Mouse (Mus musculus) kidney, adult 2 months (tissue): ENCODE results near the gene Pygl. TPM values are rescaled to one million over a fixed set of nuclear protein-coding genes. Genes with fewer than 3 reads are reported as not detected.

Source experiments
- DNase-seq: peaks from one replicate; pipeline ENCODE4 v3.0.0; 2021
- H3K27ac ChIP-seq: fragments of 200-500 bp; 2 replicates; pipeline ENCODE4 v1.5.1; 2012; ENCODE audit warnings: low read depth, low read length, control low read depth, inconsistent platforms; ENCODE audit not compliant: insufficient read depth
- H3K27me3 ChIP-seq: fragments of 200-500 bp; replicated peaks from 2 replicates; pipeline ENCODE4 v1.6.1; 2012; ENCODE audit warnings: mild to moderate bottlenecking, moderate library complexity, low read length, inconsistent platforms; ENCODE audit not compliant: control insufficient read depth, insufficient read depth
- H3K36me3 ChIP-seq: fragments of 200-500 bp; 2 replicates; pipeline ENCODE4 v1.6.1; 2012; ENCODE audit warnings: mild to moderate bottlenecking, moderate library complexity, low read length, inconsistent platforms; ENCODE audit not compliant: control insufficient read depth, insufficient read depth
- H3K4me1 ChIP-seq: fragments of 200-500 bp; 2 replicates; pipeline ENCODE4 v1.6.1; 2011; ENCODE audit warnings: low read length; ENCODE audit not compliant: control insufficient read depth, insufficient read depth
- H3K4me3 ChIP-seq: fragments of 200-500 bp; 2 replicates; pipeline ENCODE4 v1.5.1; 2011; ENCODE audit warnings: mild to moderate bottlenecking, low read depth, low read length, control low read depth; ENCODE audit not compliant: insufficient read depth
- CTCF ChIP-seq: fragments of 200-500 bp; conservative IDR thresholded peaks from 2 replicates; pipeline ENCODE4 v1.5.1; 2011; ENCODE audit warnings: low read depth, mild to moderate bottlenecking, control low read depth, low read length, moderate library complexity, mixed read lengths; ENCODE audit not compliant: insufficient read depth, insufficient read length
- POLR2A ChIP-seq: fragments of 200-500 bp; IDR thresholded peaks from one replicate; pipeline ENCODE4 v1.6.1; 2011; ENCODE audit warnings: low read depth, low read length, control low read depth
- WGBS: fragments of 180-500 bp; shearing (Covaris S2); methylation state at CpG from one replicate; pipeline ENCODE4 v1.1.7; 2018; 5-methylcytosine and 5-hydroxymethylcytosine counted together
- polyA plus RNA-seq: library from polyadenylated mRNA; depleted of rRNA; stranded (reverse); fragments of >200 nt; gene quantifications from 2 replicates; pipeline ENCODE4 v1.2.3, GENCODE M21; 2012; rRNA removed

Pygl gene
- 37.4 and 38.5 TPM in 2 replicates for polyA plus RNA-seq

- DNase-seq = no peak
- Histone ChIP-seq H3K27ac (no peak within 1 kb of the TSS), H3K27me3 (no peaks in the 10 kb centered on the region), H3K4me3 (no peak within 1 kb of the TSS), H3K36me3 (no peaks in the 10 kb centered on the region), H3K4me1 (no peaks in the 10 kb centered on the region)
- TF ChIP-seq CTCF = no peak
- 76% methylated on average over 2 of the region's 2 CpGs for WGBS
Observed at GRCm38 (mm10) chr12:70231294-70231693, at the start of gene Pygl. Pygl (minus strand) TSS chr12:70231488.

GRCm38 (mm10) chr12:70280930-70281329 is 49.6 kb upstream of the Pygl start:
- WGBS = 90% methylated on average over 2 of the region's 2 CpGs
- TF ChIP-seq CTCF (no peak), POLR2A (no peak)
- no peak for DNase-seq
- no peak overlapping the region for H3K27ac ChIP-seq
- H3K4me3 ChIP-seq = no peak overlapping the region
- H3K36me3 ChIP-seq = no peaks in the 10 kb centered on the region
- no peaks in the 10 kb centered on the region for H3K27me3 ChIP-seq
- H3K4me1 ChIP-seq = peaks cover 4% of the 10 kb centered on the region; the same call in 1 of the 2 replicates

GRCm38 (mm10) chr12:70280381-70280780 is 49.1 kb upstream of the Pygl start:
- TF ChIP-seq CTCF (no peak), POLR2A (no peak)
- Histone ChIP-seq H3K27me3 (no peaks in the 10 kb centered on the region), H3K4me3 (no peak overlapping the region), H3K36me3 (no peaks in the 10 kb centered on the region), H3K4me1 (peaks cover 4% of the 10 kb centered on the region; the same call in 1 of the 2 replicates), H3K27ac (no peak overlapping the region)
- peak; percentile 58 for DNase-seq
- 70% methylated on average over 10 of the region's 10 CpGs for WGBS

GRCm38 (mm10) chr12:70277071-70277939 is 46.0 kb upstream of the Pygl start:
- peak; percentile 41 for DNase-seq
- WGBS = 49% methylated on average over 12 of the region's 12 CpGs
- no peak overlapping the region for H3K4me3 ChIP-seq

GRCm38 (mm10) chr12:70269724-70270123 is 38.4 kb upstream of the Pygl start:
- no peak overlapping the region for H3K27ac ChIP-seq
- H3K4me1 ChIP-seq = no peaks in the 10 kb centered on the region
- WGBS = 87% methylated on average over 6 of the region's 6 CpGs
- no peak for TF ChIP-seq CTCF
- no peak for TF ChIP-seq POLR2A
- no peaks in the 10 kb centered on the region for H3K27me3 ChIP-seq
- no peaks in the 10 kb centered on the region for H3K36me3 ChIP-seq
- H3K4me3 ChIP-seq = no peak overlapping the region
- no peak for DNase-seq

More at GRCm38 (mm10) chr12:70277071-70277939, 46.0 kb upstream of the Pygl start:
- TF ChIP-seq CTCF (no peak), POLR2A (no peak)
- no peak overlapping the region for H3K27ac ChIP-seq
- H3K4me1 ChIP-seq = no peaks in the 10 kb centered on the region
- no peaks in the 10 kb centered on the region for H3K27me3 ChIP-seq
- H3K36me3 ChIP-seq = no peaks in the 10 kb centered on the region

- TF ChIP-seq POLR2A (no peak), CTCF (no peak)
- H3K4me3 ChIP-seq = no peak overlapping the region
- 80% methylated on average over 9 of the region's 9 CpGs for WGBS
- no peaks in the 10 kb centered on the region for H3K4me1 ChIP-seq
- no peaks in the 10 kb centered on the region for H3K27me3 ChIP-seq
- no peak for DNase-seq
- no peaks in the 10 kb centered on the region for H3K36me3 ChIP-seq
- no peak overlapping the region for H3K27ac ChIP-seq
Observed at GRCm38 (mm10) chr12:70267314-70267713, 36.0 kb upstream of the Pygl start.

DNA sequence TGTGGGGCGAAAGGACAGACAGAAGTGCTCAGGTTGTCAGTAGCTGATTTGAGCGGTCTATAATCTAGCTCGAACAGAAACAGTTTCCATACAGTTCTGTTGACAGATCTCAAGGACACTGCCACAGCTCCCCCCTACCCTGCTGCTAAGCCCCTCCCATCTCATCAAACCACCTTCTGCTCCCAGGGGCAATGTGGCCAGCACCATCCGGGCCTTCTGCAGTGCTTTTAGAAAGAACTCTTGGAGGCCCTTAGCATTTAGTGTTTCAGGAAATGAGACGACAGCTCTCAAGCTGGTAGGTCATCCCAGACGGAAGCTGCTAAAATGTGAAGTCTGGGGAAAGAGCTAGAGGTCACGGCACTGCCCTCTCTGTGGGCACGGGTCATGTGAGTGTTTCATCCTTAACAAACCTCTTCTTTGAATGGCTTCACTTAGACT is 35.2 kb upstream of the Pygl start:
- Histone ChIP-seq H3K27ac (no peak overlapping the region), H3K4me1 (no peaks in the 10 kb centered on the region), H3K4me3 (no peak overlapping the region), H3K27me3 (no peaks in the 10 kb centered on the region), H3K36me3 (no peaks in the 10 kb centered on the region)
- no peak for TF ChIP-seq POLR2A
- no peak for TF ChIP-seq CTCF
- DNase-seq = no peak
- 47% methylated on average over 8 of the region's 8 CpGs for WGBS
